Mouse (Mus musculus) kidney, postnatal 4 days (tissue): ENCODE results near the gene Acads.
A peak's percentile ranks its signal among the peaks of the same experiment; 100 is the strongest.
"Not testable (repeated sequence)": the region's sequence is repeated elsewhere in the genome, so short reads cannot be mapped to it uniquely, and the experiment has no call there.

Experiments used
- DNase-seq, 2 experiments: peaks; one replicate each; pipeline ENCODE4 v3.0.0; 2021; ENCODE audit warnings: mixed read lengths in 2 of 2

The Acads gene

DNA sequence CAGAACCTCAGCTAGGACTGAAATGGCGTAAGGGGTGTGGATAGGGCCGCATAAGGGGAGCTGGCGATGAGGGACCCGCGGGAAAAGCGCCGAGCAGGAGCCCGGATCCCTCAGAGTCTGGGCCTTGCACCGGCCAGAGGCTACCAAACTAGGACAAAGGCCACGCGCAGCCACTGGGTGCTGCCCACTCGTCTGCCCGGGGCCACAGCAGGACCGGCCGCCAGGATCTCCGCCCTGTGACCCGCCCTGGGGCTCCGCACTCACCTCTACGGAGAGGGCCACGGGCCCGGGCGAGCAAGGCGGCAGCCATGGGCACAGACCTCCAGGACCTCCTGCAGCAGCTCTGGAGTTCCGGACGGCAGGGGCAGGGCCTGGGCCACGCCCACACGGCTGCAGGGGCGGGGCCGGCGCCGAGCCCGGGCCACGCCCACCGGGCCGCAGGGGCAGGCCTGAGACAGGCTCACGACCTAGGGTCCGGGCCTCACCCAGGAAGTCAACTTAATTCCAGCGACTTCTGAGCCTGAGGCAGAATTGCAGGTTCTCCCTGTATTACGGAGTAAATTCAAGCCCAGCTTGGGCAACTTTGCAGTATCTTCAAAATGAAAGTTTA, at the start of gene Acads:
Gene Acads, minus strand, starts transcription at position 386 of the 610 bp plus-strand sequence.
- DNase-seq: peak; percentile 87 to 93

DNA sequence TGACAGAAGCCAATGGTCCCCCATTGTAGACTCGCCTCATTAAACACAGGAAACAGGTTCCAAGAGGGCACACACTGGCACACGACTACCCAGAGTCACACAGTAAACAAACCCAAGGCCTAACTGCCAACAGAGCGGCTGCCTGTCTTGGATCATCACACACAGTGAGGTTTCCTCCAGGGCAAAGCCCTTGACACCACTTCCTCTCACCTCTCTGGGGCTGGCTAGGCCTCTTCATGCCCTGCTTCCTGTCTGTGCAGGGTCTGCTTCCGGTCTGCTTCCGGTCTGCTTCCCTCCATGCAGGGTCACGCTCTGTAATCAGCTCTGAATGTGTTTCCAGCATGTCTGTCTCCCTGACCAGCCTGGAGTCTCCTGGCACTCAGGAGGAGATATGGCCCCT, 48.2 kb upstream of the Acads start:
- peak; percentile 46 to 63 for DNase-seq

DNA sequence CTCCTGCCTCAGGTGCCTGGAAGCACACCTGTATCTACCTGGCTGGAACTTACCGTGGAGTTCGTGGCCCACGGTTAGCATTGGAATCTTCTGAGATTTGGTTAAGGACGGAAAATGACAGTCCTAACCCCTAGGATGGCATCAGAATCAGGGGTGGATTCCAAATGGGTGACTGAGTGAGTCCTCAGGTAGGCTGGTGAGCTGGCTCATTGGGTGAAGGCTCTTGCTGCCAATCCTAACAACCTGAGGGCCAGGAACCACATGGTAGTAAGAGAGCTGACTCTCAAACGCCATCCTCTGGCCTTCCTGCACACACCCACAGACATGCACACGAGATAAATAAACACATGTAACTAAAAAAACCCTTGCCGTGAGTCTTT, 47.7 kb upstream of the Acads start:
- no peak for DNase-seq

DNA sequence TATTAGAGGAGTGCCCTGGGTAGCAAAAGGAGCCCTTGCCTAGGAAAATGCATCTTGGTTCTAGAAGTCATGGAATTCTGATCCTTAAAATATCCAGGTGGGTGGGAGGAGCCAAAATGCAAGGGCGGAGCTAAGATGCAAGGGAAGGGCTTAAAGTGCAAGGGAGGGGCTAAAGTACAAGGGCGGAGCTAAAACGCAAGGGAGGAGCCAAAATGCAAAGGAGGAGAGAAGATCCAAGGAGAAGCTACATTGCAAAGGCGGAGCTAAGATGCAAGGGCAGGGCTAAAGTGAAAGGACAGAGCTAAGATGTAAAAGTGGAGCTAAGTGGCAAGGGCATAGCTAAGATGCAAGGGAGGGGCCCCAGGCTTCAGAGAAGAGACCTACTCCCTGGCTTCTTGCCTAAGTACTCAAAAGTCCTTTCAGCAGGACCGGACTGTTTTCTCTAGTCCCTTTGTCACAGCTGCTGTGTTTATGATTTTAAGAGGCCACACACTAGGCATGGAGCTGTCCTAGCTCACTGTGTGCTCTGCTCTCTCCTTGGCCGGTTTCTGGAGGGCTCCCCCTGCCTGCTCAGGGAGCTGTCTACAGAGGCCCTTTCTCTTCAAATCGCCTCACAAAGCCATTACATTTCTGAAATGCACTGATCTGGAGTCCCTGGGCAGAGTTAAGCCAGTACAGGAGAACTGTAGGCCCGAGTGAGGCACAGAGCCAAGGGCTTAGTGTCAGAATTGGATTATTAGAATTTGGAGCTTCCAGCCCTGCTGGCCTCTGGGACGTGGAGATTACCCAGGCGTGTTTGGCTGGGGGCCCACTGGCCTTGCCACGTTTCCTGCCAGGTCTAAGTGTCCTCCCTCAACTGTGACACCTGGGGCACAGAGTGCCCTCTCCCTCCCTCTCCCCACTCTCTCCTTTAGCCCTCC, 47.0 kb upstream of the Acads start:
- DNase-seq: peak; percentile 45 to 67

DNA sequence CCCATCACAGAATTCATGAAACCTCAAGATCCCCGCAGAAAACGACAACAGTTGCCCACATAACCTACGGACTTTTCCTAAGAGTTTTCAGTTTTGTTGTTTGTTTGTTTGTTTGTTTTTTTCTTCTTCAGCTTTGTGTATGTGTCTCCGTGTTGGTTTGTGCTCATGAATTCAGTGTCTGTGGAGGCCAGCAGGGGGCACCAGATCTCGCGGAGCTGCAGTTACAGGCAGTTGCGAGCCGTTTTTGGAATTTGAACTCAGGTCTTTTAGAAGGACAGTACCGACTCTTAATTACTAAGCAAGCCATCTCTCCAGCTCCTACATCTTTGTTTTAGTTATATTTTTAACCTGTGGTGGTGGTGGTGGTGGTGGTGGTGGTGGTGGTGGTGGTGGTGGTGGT, 46.2 kb upstream of the Acads start:
- peak in 1 of 2 experiments; percentile 56 for DNase-seq

DNA sequence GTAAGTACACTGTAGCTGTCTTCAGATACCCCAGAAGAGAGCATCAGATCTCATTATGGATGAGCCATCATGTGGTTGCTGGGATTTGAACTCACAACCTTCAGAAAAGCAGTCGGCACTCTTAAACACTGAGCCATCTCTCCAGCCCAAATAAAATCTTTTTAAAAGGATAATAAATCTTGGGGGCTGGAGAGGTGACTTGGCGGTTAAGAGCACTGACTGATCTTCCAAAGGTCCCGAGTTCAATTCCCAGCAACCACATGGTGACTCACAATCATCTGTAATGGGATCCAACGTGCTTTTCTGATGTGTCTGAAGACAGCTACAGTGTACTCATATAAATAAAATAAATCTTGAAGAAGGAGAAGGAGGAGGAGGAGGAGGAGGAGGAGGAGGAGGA, 45.3 kb upstream of the Acads start:
- not testable (repeated sequence) for DNase-seq

DNA sequence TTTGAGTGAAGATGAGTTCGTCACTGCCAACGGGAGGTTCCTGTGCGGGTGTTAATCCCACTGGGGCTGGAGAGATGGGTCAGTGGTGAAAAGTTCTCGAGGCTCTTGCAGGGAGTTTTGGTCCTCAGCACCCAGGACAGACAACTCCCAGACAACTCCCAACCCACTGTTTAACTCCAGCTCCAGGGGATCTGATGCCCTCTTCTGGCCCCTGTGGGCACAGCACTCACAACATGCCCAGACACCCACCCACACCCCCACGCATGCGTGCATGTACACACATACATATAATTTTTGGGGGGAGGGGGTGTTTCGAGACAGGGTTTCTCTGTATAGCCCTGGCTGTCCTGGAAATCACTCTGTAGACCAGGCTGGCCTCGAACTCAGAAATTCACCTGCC, 44.4 kb upstream of the Acads start:
- peak; percentile 80 to 86 for DNase-seq

DNA sequence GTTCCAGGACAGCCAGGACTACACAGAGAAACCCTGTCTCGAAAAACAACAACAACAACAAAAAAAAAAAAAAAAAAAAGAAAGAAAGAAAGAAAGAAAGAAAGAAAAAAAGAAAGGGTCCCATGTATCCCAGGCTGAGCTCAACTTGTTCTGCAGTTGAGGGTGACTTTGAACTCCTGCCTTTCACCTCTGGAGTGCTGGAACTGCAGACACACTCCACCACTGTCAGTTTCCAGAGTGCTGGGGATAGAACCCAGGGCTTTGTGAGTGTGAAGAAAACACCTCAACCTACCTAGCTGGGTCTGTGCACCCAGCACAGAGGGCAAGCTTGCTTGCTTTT, 42.8 kb upstream of the Acads start:
- DNase-seq: not testable (repeated sequence)

DNA sequence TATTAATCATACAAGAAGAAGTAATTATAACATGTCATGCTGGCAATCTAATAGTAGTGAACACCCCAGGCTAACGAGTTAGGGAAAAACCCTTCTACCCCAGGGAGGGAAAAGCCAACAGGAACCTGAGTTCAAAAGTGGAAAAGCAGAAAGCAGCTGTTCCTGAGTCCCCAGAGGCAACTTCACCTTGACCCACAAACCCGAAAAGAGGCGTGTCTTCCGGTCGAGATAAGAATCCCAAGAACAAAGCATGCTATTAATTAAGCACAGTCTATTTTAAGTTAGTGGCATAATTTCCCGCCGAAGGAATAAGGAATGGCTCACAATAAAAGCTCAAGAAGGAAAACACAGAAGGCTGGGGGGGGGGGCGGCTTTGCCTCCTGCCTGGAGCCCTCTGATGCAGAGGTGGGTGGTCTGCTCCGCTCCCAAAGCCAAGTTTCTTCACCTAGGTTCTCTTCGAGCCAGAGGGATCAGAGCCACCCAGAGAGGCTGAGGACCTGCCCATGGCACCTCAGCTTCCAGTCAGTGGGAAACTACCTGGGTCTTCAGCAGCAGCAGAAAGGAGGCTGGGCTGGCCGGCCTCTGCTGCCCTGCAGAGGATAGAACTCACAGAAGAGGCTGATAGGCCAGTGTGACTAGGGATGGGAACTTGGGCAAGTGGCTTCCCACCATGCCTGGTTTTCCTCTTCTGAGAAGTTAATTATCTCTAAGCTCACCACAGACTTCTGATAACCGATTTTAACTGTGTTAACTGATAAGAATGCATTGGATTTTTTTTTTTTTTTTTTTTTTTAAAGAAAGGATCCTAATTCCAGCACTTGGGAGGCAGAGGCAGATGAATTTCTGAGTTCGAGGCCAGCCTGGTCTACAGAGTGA, 42.2 kb upstream of the Acads start:
- peak; percentile 54 to 67 for DNase-seq

DNA sequence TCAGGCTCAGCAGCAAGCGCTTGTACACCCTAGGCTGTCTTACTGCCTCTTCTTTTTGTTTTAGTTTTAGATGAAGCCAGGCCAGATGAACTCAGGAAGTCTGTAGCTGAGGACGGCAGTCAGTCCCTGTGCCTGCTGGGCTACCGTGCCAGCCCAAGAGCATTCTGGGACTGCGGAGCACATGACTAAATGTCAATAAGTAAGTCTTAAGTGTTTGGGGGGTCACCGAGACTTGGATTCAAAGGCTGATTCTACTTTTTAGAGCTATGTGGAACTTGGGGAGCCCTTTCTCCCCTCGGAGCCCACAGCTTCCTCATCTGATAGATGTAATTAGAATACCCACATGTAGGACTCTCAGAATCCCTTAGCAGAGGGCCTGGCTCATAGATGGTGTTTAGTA, 41.5 kb upstream of the Acads start:
- DNase-seq: no peak

DNA sequence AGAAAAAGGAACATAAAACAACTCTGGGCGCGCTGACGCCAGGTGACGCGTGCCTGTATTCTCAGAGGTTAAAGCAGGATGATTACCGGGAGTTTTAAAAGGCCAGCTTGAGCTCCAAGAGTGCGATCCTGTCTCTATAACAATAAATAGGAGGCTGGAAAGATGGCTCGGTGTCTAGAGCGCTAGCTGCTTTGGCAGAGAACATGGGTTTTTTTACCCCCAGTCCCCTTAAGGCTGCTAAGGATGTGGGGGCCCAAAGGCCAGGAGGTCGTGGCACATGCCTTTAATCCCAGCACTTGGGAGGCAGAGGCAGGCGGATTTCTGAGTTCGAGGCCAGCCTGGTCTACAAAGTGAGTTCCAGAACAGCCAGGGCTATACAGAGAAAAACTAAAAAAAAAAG, 40.0 kb upstream of the Acads start:
- no peak for DNase-seq

DNA sequence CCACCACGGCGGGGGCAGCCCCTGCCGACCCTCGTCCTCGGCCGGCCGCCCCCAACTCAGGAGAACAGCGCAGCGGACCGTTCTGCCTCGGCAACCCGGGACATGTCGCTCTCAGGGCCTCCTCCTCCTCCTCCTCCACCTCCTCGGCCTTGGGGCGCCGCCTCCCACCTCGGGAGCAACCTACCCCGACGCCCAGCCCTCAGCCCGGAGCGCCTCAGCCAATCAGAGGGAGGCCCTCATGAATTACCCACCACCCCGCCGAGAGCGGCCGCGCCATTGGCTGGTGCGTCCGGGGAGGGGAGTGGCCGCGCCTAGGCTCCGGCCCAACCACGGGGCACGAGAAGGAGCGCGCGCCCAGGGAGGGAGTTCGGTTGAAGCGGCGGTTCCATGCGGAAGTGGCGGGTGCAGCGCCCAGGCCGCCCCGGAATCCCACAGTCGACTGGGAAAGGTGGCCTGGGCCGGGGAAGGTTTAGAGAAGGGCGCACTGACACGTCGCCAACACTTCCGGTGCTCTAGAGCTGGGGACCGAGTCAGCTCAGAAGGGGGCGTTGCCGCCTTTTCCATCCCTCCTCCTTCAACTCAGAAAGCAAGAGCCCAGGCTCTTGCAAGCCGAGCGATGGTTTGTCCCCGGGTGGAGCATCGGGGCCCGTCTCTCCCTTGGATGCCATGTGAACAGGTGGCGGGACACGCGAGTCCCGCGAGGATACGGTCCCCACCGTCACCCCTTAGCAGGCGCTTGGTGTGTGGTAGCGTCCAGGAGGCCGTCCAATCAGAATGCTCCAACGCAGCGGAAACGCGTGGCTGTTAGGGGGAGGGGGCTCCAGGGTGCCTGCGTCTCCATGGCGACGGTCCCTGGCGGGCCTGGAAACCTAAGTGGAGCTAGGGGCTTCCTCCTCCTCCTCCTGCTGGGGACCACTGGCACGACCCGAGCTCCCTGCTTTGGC, 39.2 kb upstream of the Acads start, which contains the start of gene Mlec:
Gene Mlec, minus strand, starts transcription at position 140 of the 944 bp plus-strand sequence.
- DNase-seq: peak; percentile 98 to 99

DNA sequence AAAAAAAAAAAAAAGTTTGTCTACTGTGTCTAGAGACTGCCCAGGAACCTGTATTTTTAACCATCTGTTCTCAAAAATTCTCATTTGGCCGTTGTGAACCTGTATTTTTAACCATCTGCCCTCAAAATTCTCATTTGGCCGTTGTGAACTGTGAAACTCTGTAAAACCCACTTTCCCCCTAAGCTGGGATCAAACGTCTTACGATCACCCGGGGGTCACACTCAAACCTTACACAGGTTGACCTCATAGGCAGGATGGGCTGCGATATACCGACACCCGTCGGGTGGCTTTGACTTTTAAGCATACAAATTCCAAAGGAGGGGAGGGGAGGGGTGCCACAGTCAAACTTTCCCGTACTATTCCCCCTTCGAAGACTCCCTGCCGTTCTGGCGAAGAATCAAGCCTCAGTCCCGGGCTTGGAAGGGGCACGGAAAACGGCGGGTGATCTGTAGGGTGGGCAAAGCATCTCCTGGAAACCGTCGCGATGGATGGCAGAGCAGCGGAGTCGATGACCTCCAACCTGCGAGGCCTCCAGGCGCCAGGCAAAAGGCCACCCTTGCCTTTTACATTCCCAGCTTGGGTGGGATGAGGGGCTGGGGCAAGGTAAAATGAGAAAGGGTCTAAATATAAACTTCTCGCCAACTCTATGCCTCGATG, 37.9 kb upstream of the Acads start:
- DNase-seq: peak in 1 of 2 experiments; percentile 35

DNA sequence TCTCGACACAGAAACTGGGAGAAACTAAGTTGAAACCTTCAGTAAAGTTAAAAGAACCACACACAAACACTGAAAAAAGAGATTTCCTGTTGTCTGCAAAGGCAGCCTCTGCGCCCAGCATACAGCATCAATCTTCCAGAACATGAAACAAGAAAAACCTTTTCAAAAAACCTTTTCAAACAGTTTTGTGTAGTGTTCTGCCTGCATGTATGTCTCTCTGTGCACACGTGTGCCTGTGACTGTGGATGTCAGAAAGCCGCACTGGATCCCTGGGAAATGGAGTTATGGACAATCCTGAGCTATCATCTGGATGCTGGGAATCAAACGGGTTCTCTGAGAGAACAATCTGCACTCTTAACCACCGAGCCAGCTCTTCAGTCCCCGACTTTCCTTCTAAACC, 37.3 kb upstream of the Acads start:
- DNase-seq: no peak

DNA sequence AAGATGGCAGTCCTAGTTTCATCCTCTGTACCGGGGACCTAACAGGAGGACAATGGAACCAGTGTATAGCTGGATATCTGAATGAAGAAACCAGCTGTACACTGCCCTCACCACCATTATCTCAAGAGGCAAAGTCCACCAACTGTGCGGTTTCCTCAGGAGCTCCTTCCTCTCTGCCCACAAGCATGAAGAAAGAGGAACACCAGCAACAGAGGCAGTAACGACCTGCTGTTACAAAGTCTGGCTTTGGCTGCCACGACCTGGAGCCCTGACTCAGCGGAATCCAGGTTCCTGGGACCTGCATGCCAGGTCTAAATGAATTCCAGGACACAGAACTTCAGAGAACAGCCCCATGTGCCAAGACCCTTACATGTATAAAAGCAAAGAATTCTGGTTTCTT, 36.7 kb upstream of the Acads start:
- peak; percentile 55 to 69 for DNase-seq

DNA sequence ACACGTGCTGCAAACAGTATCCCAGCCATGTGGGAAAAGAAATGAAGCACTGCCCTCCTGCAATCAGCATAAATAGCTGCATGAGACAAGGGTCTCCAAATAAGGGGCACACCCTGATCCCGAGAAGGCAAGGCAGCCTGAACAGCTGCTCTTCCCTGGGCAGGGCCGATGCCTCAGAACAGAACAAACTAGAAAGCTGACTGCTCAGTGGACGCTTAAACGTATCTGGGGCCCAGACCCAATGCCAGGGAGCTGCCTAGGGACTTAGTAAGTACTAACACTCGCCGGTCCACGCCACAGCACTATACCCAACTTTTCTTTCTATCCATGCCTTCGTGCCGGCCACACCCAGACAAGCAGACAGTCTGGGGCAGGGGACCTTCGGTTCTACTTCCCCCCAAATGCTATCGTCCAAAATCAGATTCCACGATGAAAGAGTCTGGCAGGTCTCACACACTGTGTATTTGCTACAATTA, 36.0 kb upstream of the Acads start:
- no peak for DNase-seq

DNA sequence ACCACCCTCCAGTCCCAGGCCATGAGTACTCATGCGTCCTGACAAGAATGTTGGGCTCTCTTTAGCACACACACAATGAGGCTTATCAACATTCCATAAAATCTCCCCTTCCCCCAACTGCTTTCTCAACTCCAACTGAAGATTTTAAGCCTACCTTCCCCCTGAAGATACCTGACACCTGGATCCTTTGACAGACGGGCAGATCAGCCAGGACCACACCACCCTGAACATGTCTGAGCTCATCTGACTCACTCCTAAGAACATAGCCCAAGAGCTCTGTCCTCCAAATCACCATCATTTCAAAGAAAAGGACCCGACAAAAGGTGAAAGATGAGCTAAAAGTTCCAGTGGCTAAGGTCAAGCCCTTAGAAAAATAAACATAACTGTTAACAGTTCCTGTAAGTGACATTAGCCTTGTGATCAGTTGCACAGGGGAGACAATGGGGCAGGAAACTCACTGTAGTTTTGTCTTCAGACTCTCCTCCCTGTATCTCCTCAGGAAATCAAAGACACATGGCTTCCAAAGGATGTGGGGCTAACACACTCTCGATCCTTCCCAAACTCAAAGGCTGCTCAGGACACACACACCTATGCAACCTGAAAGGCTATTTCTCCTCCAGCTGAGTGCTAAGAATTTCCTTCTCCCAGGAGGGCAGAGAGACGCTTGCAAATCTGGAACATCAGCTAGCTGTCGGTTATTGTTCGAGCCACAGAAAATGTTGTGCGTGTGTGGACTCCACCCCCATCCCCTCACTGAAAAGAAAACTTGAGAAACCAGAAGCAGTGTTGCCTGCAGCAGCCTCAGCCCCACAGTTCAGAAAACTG, 33.2 kb upstream of the Acads start:
- DNase-seq: no peak

DNA sequence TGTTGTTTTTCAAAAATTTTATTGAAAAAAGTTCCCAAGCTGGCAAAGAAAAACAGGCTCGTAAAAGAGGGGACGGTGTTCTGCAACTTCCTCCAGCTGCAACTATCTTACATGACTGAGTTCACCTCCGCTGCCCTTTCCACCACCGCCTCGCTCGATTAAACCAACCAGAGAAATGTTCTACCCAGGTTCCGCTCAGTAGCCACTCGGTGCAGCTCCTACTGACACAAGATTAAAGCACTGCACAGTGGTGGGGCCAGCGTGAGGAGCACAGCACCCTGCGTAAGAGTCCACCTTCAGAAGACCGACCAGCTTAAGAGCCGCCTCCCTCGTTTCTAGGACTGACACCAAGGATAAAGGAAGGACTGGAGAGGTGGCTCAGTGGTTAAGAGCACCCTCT, 32.3 kb upstream of the Acads start:
- DNase-seq: peak; percentile 62 to 77

DNA sequence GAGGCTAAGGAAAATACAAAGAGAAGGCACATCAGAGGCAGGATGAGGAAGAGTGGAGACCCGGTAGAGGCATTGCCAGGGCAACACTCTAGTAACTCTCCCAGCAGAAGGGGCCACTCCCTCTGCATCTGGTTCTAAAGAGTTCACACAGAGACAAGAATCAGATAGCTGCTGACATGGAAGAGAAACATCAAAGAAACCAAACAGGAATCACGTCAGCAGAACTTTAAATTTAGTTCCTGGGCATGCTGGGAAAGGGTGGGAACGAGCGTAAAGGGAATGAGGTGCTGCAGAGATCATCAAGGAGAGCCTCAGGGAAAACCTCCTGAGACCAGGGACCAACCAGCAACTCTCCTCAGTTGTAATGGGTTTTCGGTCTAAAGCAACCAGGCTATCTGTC, 31.8 kb upstream of the Acads start:
- peak in 1 of 2 experiments; percentile 14 for DNase-seq

DNA sequence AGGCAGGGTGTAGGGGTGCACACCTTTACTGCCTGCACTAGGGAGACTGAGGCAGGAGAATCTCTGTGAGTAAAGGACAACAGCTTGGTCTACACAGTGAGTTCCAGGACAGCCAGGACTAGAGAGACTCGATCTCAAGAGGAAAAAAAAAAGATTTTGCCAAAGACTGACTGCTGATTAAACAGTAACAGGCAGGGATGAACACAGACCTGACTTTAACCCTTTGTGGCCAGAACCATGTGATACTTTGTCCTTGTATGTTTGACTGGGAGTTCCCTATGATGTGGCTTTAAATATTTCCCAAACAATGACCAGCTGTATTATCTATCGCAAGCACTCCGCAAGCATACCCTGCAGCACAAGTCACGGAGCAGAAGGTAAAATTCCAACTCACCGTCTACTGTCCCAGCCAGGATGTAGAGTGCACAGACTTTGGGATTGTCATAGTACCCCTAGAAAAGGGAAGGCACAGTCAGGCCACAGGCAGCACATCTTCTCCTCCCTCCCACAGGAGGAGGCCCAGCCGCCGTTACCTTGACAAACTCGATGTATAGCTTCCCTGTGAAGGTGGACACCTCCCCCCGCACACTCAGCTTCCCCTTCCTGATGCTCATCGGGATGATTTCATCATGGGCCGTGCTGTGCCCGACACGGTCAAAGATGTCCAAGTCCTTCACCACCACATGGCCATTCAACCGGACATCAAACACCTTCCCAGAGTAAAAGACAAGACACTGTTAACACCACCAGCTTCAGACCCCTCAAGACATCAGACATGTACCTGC, 30.7 kb upstream of the Acads start:
- DNase-seq: no peak
